Mouse (Mus musculus) lung, postnatal 14 days (tissue): ENCODE measurements at regions not wholly inside any gene's neighbourhood (a gene's known extent, or its start where the extent isn't known, plus 50 kb on each side); places are given as distances from the start of the nearest gene placed in this dataset.

Experiments
- DNase-seq: peaks from one replicate; pipeline ENCODE4 v3.0.0; 2021

GRCm38 (mm10) chr10:45763160-45763955 is 185.7 kb downstream of the Hace1 start:
- DNase-seq, result no peak

GRCm38 (mm10) chr10:45779720-45780119 is 202.1 kb downstream of the Hace1 start:
- no peak for DNase-seq

- no peak for DNase-seq
Measured at GRCm38 (mm10) chr10:45783026-45783425, 205.4 kb downstream of the Hace1 start.

- no peak for DNase-seq
Measured at GRCm38 (mm10) chr10:45783461-45784149, 206.0 kb downstream of the Hace1 start.

- no peak for DNase-seq
Measured at GRCm38 (mm10) chr10:45784150-45784479, 206.5 kb downstream of the Hace1 start.

GRCm38 (mm10) chr10:45784575-45784974 is 206.9 kb downstream of the Hace1 start:
- no peak for DNase-seq

- no peak for DNase-seq
Measured at GRCm38 (mm10) chr10:45788356-45788755, 210.7 kb downstream of the Hace1 start.

GRCm38 (mm10) chr10:45795582-45795981 is 218.0 kb downstream of the Hace1 start:
- no peak for DNase-seq

GRCm38 (mm10) chr10:45800070-45800851 is 222.6 kb downstream of the Hace1 start:
- peak; percentile 41 for DNase-seq

- no peak for DNase-seq
Measured at GRCm38 (mm10) chr10:45801463-45801862, 223.8 kb downstream of the Hace1 start.

GRCm38 (mm10) chr10:45806984-45807827 is 229.6 kb downstream of the Hace1 start:
- no peak for DNase-seq

GRCm38 (mm10) chr10:45811882-45812281 is 234.3 kb downstream of the Hace1 start:
- peak; percentile 49 for DNase-seq

GRCm38 (mm10) chr10:45813804-45814203 is 236.2 kb downstream of the Hace1 start:
- DNase-seq, result no peak

- DNase-seq, result no peak
Measured at GRCm38 (mm10) chr10:45816679-45817078, 239.1 kb downstream of the Hace1 start.

- no peak for DNase-seq
Measured at GRCm38 (mm10) chr10:45820986-45821655, 243.5 kb downstream of the Hace1 start.

GRCm38 (mm10) chr10:45822251-45822650 is 244.6 kb downstream of the Hace1 start:
- DNase-seq, result no peak

- DNase-seq, result no peak
Measured at GRCm38 (mm10) chr10:45823612-45824011, 246.0 kb downstream of the Hace1 start.

GRCm38 (mm10) chr10:45848654-45849053 is 271.0 kb downstream of the Hace1 start:
- DNase-seq, result no peak

- no peak for DNase-seq
Measured at GRCm38 (mm10) chr10:45849841-45850240, 272.2 kb downstream of the Hace1 start.

GRCm38 (mm10) chr10:45850625-45851024 is 273.0 kb downstream of the Hace1 start:
- DNase-seq, result no peak

GRCm38 (mm10) chr10:45852688-45853087 is 275.1 kb downstream of the Hace1 start:
- DNase-seq, result no peak

GRCm38 (mm10) chr10:45855514-45855913 is 277.9 kb downstream of the Hace1 start:
- no peak for DNase-seq
